Mouse (Mus musculus) ES-E14 (cell line): ENCODE measurements around the gene Sh3pxd2a.

ENCODE experiments used
- HCFC1 ChIP-seq: IDR thresholded peaks from 2 replicates; pipeline ENCODE4 v1.6.1; 2012; ENCODE audit warnings: low read length, inconsistent platforms, borderline replicate concordance; ENCODE audit not compliant: insufficient read depth
- MAFK ChIP-seq: IDR thresholded peaks from 2 replicates; pipeline ENCODE4 v1.6.1; 2014; ENCODE audit warnings: mild to moderate bottlenecking, low read depth, low read length, inconsistent platforms; ENCODE audit not compliant: insufficient read depth

DNA sequence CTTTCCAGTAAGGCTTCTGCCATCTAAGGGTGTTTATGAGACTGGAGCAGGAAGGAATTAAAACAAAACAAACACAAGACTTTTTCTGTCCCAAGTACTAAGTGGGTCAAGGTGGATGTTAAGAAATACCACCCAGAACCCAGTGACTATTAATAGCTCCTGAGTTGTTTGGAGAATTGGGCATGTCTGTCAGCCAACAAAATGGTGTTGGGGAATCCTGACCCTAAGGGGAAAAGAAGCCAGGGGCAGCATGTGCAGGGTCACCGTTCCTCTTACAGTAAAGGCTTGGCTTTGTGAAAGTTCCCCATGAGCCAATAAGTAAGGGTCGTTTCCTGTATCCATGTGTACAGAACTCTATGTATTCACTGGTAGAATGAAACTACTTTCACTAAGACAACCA is 209.2 kb downstream of the Sh3pxd2a start:
- TF ChIP-seq MAFK (no peak), HCFC1 (no peak)
